Mouse (Mus musculus): ENCODE data around the gene Gm10801. TPM values are rescaled to one million over a fixed set of nuclear protein-coding genes. Genes with fewer than 3 reads are reported as not detected.

Gene Gm10801
- polyA plus RNA-seq (2014; fragmentation: Illumina TruSeq; extraction: RNeasy Lipid Tissue Mini Kit (QIAGEN cat#74804); ENCODE audit: low read depth, low replicate concordance) = not detected

GRCm38 (mm10) chr2:98661937-98662336 is at the start of gene Gm10801:
Gm10801 (plus strand) TSS chr2:98662237.

GRCm38 (mm10) chr2:98667201-98667600 is 5.2 kb downstream of the Gm10801 start, which contains the start of gene Gm10800:
Gm10800 (minus strand) TSS chr2:98667301.

Other genes starting within 250 kb of the Gm10801 start
- not detected for gene Gm10800, start 5.1 kb downstream of the Gm10801 start, polyA plus RNA-seq (2014; fragmentation: Illumina TruSeq; extraction: RNeasy Lipid Tissue Mini Kit (QIAGEN cat#74804); ENCODE audit: low read depth, low replicate concordance)

All from sigmoid colon, adult 10 weeks (tissue).